Mouse (Mus musculus) lung, embryonic 16.5 days (tissue): ENCODE results near the gene BC048562. TPM values are rescaled to one million over a fixed set of nuclear protein-coding genes. Genes with fewer than 3 reads are reported as not detected.

Source experiments
- ATAC-seq: fragments of 200-750 bp; cut with Nextera tagmentation; 2 replicates; pipeline ENCODE4 v1.8.0; 2017; ENCODE audit warnings: low read depth, mild to moderate bottlenecking, moderate library complexity
- H3K27ac ChIP-seq: fragments of 300-500 bp; sonication (generic); 2 replicates; pipeline ENCODE4 v1.5.1; 2014; ENCODE audit warnings: mild to moderate bottlenecking, control low read depth, low read length
- H3K27me3 ChIP-seq: fragments of 300-500 bp; sonication (generic); 2 replicates; pipeline ENCODE4 v1.6.1; 2014; ENCODE audit warnings: low read depth, low read length, mixed read lengths; ENCODE audit not compliant: control insufficient read depth, insufficient read depth
- H3K36me3 ChIP-seq: fragments of 300-500 bp; sonication (generic); 2 replicates; pipeline ENCODE4 v1.6.1; 2014; ENCODE audit warnings: low read length; ENCODE audit not compliant: control insufficient read depth, insufficient read depth
- H3K4me1 ChIP-seq: fragments of 300-500 bp; sonication (generic); replicated peaks from 2 replicates; pipeline ENCODE4 v1.6.1; 2014; ENCODE audit warnings: low read length, mixed read lengths; ENCODE audit not compliant: control insufficient read depth, insufficient read depth
- H3K4me2 ChIP-seq: fragments of 300-500 bp; sonication (generic); 2 replicates; pipeline ENCODE4 v1.6.1; 2014; ENCODE audit warnings: low read depth, low read length, control low read depth
- H3K4me3 ChIP-seq: fragments of 300-500 bp; sonication (generic); 2 replicates; pipeline ENCODE4 v1.5.1; 2014; ENCODE audit warnings: mild to moderate bottlenecking, low read length, control low read depth
- H3K9ac ChIP-seq: fragments of 300-500 bp; sonication (generic); 2 replicates; pipeline ENCODE4 v1.6.1; 2014; ENCODE audit warnings: low read length, control low read depth
- H3K9me3 ChIP-seq: fragments of 300-500 bp; sonication (generic); 2 replicates; pipeline ENCODE4 v1.6.1; 2016; ENCODE audit warnings: low read length; ENCODE audit not compliant: control insufficient read depth
- WGBS: fragments of 180-500 bp; shearing (Covaris S2); extraction: QIAGEN DNeasy Blood & Tissue Kit; methylation state at CpG from one replicate; pipeline ENCODE4 v1.1.7; 2014; 5-methylcytosine and 5-hydroxymethylcytosine counted together
- polyA plus RNA-seq: library from polyadenylated mRNA; unstranded; fragments of >200 nt; fragmentation: Nextera tagmentation; extraction: Ambion mirVana; gene quantifications from 2 replicates; pipeline ENCODE4 v1.2.1, GENCODE M21; 2015

BC048562 gene
- polyA plus RNA-seq, 1 experiment from 2014 or later = not detected

DNA sequence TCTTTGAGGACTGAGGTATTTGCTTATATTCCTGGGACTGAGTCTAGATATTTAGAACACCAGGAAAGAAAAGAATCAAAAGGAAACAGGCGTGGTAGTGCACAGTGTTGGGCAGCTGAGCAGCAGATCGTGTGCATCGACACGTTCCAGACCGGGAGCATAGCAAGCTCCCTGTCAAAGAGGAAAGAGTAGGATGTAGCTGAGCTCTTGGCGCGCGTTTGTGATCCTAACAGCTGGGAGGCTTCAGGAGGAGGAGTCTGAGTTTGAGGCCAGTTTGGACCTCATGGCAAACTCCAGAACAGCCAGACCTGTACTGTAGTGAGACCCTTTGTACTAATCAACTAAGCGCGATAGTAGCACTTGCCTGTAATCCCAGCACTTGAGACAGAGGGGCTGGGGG is 25.9 kb downstream of the BC048562 start:
- H3K27me3 ChIP-seq = no peaks in the 10 kb centered on the region
- H3K4me2 ChIP-seq = peak overlapping the region; percentile 84
- peak overlapping the region; percentile 97 for H3K27ac ChIP-seq
- H3K9ac ChIP-seq = peak overlapping the region; percentile 87
- no peaks in the 10 kb centered on the region for H3K9me3 ChIP-seq
- H3K36me3 ChIP-seq = peaks cover 24% of the 10 kb centered on the region
- peak; percentile 77 for ATAC-seq
- WGBS = 53% methylated on average over 10 of the region's 10 CpGs
- H3K4me3 ChIP-seq = peak overlapping the region; percentile 71
- H3K4me1 ChIP-seq = peaks cover 25% of the 10 kb centered on the region

DNA sequence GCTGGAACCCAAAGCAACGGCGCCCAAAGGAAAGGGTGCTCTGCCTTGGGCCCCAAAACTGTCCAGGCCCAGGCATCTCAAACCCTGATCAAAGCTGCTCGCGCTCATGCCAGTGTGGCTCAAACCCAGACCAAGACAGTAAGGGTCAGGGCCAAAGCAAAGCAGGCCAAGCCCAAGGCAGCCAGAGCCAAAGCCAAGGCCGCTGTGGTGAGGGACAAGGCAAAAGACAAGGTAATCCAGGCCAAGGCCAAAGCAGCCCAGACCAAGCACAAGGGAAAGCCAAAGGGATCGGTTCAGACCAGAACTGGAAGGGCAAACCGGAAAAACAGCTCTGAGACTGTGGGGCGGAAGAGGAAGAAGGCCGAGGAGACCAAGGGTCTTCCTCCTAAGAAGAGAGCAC is 27.4 kb downstream of the BC048562 start:
- H3K9ac ChIP-seq = no peak overlapping the region
- no peaks in the 10 kb centered on the region for H3K27me3 ChIP-seq
- H3K4me2 ChIP-seq = no peak overlapping the region
- H3K4me1 ChIP-seq = peaks cover 25% of the 10 kb centered on the region
- ATAC-seq = no peak
- H3K9me3 ChIP-seq = no peaks in the 10 kb centered on the region
- H3K36me3 ChIP-seq = peaks cover 22% of the 10 kb centered on the region
- no peak overlapping the region for H3K4me3 ChIP-seq
- no peak overlapping the region for H3K27ac ChIP-seq
- 92% methylated on average over 9 of the region's 9 CpGs for WGBS

DNA sequence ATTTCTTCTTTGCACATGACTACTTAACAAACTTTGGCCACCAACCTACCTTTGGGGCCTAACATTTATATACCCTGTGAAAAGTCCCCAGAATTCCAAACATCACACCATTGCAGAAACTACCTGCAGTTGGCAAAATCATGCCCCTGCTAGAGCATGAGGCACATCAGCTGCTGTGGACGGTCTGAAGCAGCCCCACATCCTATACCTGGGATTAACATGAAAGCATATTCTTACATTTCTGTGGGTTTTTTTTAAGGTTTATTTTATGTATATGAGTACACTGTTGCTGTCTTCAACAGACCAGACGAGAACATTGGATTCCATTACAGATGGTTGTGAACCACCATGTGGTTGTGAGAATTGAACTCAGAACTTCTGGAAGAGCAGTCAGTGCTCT is 29.9 kb downstream of the BC048562 start:
- Histone ChIP-seq H3K4me3 (no peak overlapping the region), H3K27me3 (no peaks in the 10 kb centered on the region), H3K9ac (no peak overlapping the region), H3K4me1 (peaks cover 24% of the 10 kb centered on the region), H3K27ac (no peak overlapping the region), H3K9me3 (no peaks in the 10 kb centered on the region), H3K4me2 (no peak overlapping the region), H3K36me3 (peaks cover 22% of the 10 kb centered on the region)
- 86% methylated on average over 2 of the region's 2 CpGs for WGBS
- ATAC-seq = no peak

DNA sequence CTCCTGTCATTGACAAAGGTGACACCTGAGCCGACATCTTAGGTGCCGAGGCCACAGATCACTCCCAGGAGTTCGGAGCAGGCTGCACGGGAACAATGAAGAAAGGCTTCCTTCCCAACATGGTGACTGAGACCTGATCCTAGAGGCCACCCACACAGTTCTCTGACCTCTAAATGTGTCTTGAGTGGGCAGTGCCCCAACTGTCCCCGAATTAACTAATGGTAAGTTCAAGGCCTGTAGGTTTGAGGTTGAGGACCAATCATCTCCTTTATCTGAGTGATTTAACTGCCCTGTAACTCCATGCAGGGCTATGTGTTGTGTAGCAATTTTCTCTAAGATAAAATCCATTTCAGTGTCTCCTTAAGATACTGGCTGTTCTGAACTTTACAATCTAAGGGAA is 33.1 kb downstream of the BC048562 start:
- peak overlapping the region; percentile 33; the same call in 1 of the 2 replicates for H3K27ac ChIP-seq
- no peaks in the 10 kb centered on the region for H3K27me3 ChIP-seq
- H3K36me3 ChIP-seq = peaks cover 11% of the 10 kb centered on the region
- H3K4me2 ChIP-seq = no peak overlapping the region
- no peak overlapping the region for H3K4me3 ChIP-seq
- no peak overlapping the region for H3K9ac ChIP-seq
- H3K9me3 ChIP-seq = no peaks in the 10 kb centered on the region
- ATAC-seq = no peak; the same call in 1 of the 2 replicates
- peaks cover 4% of the 10 kb centered on the region for H3K4me1 ChIP-seq
- WGBS = 40% methylated on average over 5 of the region's 5 CpGs

DNA sequence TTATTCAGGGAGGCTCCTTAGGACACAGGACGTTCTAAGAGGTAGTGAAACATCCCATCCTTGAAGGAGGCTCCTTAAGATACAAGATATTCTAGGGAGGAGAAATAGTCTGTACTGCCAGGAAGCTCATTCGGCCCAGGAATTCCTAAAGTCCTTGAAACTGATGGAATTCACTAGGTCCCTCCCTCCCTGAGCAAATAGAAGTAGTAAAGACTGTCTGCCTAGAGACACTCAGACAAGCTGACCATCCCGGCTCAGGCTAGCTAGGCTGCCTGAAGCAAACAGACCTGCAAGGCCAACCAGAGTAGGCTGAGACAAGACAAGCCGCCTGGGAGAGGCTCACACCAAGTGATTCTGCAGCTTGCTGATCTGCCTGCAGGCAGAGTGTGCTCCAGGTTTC is 33.6 kb downstream of the BC048562 start:
- no peak for ATAC-seq
- Histone ChIP-seq H3K4me2 (no peak overlapping the region), H3K4me1 (peaks cover 4% of the 10 kb centered on the region), H3K9me3 (no peaks in the 10 kb centered on the region), H3K4me3 (no peak overlapping the region), H3K36me3 (peaks cover 11% of the 10 kb centered on the region), H3K27ac (peak overlapping the region; percentile 33; the same call in 1 of the 2 replicates), H3K27me3 (no peaks in the 10 kb centered on the region), H3K9ac (no peak overlapping the region)
- WGBS = 43% methylated on average over 4 of the region's 4 CpGs

DNA sequence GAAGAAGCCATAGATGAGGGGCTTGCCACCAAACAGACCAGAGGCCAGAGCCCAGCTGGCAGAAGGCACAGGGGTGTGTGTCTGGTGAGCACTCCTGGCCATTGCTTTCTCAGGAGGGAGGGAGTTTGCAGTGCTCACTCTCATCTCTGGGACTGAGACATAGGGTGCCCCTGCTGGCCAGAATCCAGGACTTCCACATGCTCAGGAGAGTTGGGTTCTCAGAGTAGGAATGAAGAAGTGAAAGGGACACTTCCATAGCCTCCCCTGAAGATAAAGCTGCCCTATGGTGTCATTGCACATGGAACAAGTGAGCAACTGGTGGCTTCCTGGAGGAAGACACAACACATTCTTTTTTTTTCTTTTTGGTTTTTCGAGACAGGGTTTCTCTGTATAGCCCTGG is 38.2 kb downstream of the BC048562 start:
- WGBS = 91% methylated on average over 1 of the region's 1 CpGs
- no peak overlapping the region for H3K9ac ChIP-seq
- H3K36me3 ChIP-seq = no peaks in the 10 kb centered on the region
- H3K4me2 ChIP-seq = no peak overlapping the region
- H3K27ac ChIP-seq = no peak overlapping the region
- H3K27me3 ChIP-seq = no peaks in the 10 kb centered on the region
- no peaks in the 10 kb centered on the region for H3K9me3 ChIP-seq
- no peak overlapping the region for H3K4me3 ChIP-seq
- peaks cover 11% of the 10 kb centered on the region for H3K4me1 ChIP-seq
- no peak for ATAC-seq

DNA sequence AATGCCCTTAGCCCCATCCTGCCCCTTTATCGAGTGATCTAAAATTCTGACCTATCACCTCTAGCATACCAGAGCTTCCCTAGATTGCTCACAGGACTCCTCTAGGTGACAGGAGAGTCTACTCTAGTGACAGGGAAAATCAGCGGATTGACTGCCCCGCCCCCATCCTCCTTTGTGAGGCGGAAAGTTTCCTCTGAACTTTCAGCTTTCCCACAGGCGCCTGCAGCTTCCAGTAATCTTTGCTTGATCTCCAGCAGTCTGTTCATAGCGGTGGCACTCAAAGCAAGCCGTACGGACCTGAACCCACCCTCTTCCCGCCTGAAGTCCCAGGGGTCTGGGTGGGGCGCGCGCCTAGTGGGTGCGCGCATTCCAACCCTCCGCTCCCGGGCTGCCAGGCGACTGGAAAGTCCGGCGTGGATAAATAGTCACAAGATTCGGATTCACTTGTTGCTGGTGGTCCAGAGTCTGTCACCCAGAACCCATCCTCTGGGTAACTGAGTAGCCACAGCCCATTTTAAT is 42.4 kb downstream of the BC048562 start:
- Histone ChIP-seq H3K36me3 (peaks cover 22% of the 10 kb centered on the region), H3K4me2 (peak overlapping the region; percentile 67), H3K27ac (peak overlapping the region; percentile 94), H3K9ac (peak overlapping the region; percentile 68), H3K4me1 (peaks cover 18% of the 10 kb centered on the region), H3K4me3 (peak overlapping the region; percentile 48), H3K27me3 (no peaks in the 10 kb centered on the region), H3K9me3 (no peaks in the 10 kb centered on the region)
- peak; percentile 91 for ATAC-seq
- under 1% methylated on average over 20 of the region's 20 CpGs for WGBS

DNA sequence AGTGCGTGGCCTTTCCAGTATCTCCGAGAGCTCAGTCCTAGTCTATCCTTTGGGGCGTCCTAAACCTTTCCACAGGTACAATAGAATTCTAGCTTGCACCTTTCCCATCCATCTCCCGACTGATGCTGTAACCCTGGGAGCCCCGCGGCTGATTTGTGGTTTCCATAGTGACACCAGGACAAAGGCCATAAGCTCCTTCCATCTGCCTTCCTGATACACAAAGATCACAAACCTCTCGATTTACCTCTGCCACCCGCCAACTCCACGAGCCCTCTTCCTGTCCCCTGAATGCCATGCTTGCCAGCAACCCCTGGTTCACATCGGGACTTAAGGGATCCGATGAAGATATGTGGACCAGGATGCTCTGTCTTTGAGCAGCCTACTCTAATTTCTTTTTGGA is 43.0 kb downstream of the BC048562 start:
- peak overlapping the region; percentile 94 for H3K27ac ChIP-seq
- H3K9me3 ChIP-seq = no peaks in the 10 kb centered on the region
- H3K36me3 ChIP-seq = peaks cover 26% of the 10 kb centered on the region
- peak overlapping the region; percentile 73 for H3K4me3 ChIP-seq
- no peaks in the 10 kb centered on the region for H3K27me3 ChIP-seq
- peaks cover 18% of the 10 kb centered on the region for H3K4me1 ChIP-seq
- peak; percentile 3; the same call in 1 of the 2 replicates for ATAC-seq
- 31% methylated on average over 11 of the region's 11 CpGs for WGBS
- H3K4me2 ChIP-seq = peak overlapping the region; percentile 67
- peak overlapping the region; percentile 48; the same call in 1 of the 2 replicates for H3K9ac ChIP-seq

DNA sequence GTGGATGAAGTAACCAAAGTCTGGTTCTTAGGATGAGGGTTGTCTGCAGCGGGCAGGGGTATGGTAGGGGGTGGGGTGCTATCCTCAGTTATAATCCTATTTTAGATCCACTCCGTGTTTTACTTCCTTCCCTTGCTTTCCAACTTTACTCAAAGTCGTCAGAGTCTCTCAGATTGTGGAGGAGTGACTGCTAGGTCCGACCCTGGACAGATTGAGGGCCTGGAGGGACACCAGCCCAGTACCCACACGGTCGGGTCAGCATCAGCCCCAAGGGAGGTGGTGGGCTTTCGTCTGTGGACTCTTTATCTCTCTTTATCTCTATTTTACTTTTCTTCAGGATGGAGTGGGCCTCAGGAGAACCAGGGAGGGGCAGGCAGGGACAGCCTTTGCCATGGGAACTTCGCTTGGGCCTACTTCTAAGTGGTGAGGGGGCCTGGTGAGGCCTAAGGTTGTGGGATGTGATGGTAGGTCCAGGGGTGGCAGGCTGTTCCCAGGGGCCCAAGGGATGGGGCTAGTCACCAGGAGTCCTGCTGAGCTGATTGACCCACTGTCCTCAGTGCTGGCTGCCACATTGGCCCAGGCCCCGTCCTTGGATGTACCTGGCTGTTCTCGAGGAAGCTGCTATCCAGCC is 43.6 kb downstream of the BC048562 start, which contains the start of gene Lamb2:
Lamb2 (plus strand) TSS at position 16 of the 631 bp plus-strand sequence.
- no peaks in the 10 kb centered on the region for H3K27me3 ChIP-seq
- peak; percentile 75 for ATAC-seq

More for the DNA sequence above, 43.6 kb downstream of the BC048562 start, which contains the start of gene Lamb2:
- 3% methylated on average over 10 of the region's 10 CpGs for WGBS
- Histone ChIP-seq H3K4me1 (peaks cover 18% of the 10 kb centered on the region), H3K9me3 (no peaks in the 10 kb centered on the region), H3K36me3 (peaks cover 29% of the 10 kb centered on the region), H3K4me2 (peak within 1 kb of the TSS; percentile 91), H3K27ac (peak within 1 kb of the TSS; percentile 94), H3K9ac (peak within 1 kb of the TSS; percentile 85), H3K4me3 (peak within 1 kb of the TSS; percentile 73)
